Mouse (Mus musculus) monocyte, adult 5-6 weeks (primary cell): Measurements from ENCODE around the gene Tspan32. TPM values are rescaled to one million over a fixed set of nuclear protein-coding genes. Genes with fewer than 3 reads are reported as not detected.

Source experiments
- ATAC-seq: fragments of 153-309, 156-312 bp; replicated peaks from 2 replicates; pipeline ENCODE4 v1.8.0; 2017; ENCODE audit warnings: mild to moderate bottlenecking; ENCODE audit not compliant: low TSS enrichment, insufficient number of reproducible peaks, severe bottlenecking, poor library complexity, low FRiP score
- total RNA-seq: library from RNA; stranded (forward); fragments of 200-1000, 200-491, 200-594 nt; gene quantifications from 3 replicates; pipeline ENCODE4 v1.2.3, GENCODE M21; 2017

Tspan32 gene
- total RNA-seq, 1 experiment from 2014 or later, result 75.2 TPM

DNA sequence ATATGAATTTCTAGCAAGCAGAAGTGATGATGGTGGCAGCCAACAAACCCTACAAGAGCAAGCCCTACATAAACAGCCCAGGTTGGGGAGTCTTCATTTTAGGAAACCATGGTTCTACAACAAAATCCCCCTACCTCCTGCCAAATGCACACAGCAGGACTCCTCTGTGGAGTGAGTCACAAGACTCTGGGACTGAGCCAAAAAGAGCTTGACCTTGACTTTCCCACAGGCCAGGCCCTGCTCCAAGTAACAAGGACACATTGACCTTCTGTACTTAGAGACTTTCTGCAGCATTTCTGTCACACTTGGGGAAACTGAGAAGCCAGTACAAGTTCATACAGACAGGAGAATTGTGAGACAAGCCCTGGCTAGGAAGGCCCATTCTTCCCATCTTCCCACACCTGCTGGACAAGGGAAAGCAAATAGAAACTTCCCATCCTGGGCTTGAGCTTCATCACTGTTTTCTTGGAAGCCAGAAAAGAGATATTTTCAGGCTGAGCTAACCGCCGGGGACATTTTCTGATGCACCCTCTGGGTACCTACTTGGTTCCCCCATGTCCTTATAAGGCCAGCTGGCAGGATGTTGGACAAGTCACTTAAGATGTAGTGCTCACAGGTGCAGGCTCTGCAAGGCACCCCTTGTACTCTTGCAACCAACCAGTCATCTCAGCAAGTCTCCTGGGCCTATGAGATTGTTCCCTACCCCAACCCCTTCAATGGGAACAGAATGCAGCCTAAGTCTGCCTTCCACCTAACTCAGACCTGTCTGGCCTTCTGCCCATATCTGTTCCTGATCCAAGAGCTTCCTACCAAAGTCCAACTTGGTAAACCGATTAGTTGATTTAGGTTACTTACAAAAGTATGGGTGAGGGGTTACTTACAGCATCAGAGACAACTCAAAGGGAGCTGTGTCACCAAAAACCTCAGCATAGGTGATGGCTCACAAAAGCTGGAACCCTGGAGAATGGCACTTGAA lies 45.3 kb downstream of the Tspan32 start:
- no peak for ATAC-seq

DNA sequence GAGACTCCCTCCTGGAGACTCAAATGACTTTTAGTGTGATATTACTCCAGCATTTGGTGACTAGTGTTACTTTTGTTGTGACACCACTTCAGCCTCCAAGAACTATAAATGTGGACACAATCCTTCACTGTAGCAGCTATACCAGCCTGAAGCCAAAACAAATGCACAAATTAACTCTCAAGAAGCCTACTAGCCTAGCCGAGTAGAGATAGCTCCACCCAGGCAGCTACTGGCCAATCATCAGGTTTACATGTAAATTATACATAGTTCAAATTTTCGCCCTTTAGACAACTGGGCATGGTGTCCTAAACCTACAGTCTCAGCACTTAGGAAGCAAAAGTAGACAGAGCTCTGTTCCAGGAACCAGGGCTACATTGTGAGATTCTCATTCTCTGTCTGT lies 46.5 kb downstream of the Tspan32 start:
- ATAC-seq, result no peak

DNA sequence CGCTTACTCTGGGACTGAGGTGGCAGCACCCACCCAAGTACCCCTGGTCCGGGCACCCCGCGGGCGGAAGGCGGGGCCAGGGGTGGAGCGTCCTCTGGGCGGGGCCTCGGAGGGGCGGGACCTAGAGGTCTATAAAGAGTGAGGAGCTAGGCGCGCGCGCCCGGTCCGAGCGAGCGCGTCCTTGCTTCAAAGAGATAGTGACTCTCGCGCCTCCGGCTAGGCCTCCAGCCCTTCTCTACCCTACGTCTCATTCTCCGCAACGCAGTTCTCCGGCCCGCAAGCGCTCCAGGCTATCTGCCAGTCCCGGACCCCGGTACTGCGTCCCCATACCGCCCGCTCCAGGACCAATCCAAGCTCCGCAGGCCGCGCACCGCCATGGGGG lies 47.8 kb downstream of the Tspan32 start, which contains the start of gene Cd81:
TSS of gene Cd81 (plus strand) at position 114 of the 382 bp plus-strand sequence.
- peak; percentile 11; the same call in 1 of the 2 replicates for ATAC-seq

DNA sequence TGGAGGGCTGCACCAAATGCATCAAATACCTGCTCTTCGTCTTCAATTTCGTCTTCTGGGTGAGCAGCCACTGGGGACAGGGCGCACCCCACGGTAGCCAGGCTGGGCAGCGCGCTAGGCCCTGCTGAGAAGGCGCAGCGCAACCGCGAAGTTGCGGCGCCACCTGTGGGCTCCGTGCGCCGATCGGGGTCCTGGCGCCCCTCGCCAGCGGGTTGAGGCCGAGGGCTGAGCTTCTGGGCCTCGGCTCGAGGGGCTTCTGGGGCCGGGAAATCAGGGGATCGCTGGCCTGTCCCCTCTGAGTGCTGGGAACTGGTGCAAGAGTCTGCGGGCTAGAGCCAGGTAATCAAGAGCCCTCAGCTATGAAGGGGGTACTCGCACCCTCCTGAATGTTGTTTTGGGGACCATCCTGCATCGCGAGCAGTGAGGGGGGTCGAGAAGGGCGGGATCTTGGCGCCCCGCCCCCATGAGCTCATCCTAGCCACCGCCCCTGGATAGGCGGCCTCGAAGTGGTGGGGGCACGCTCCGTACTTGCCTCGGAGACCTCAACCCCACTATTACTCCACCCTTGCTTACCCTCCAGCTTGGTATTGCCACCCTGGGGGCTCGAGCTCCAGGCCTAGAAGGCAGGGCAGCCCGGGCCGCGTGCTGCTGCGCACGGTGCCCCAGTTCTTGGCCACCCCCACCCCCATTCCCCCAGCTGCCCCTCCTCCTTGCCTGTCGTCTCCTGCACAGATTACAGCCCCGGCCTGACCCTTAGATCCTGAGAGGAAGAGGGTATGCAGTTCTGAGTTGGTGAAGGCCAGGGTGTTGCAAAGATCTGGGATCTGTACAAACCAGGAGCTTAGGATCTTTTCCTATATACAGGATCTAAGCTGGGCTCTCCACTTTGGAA lies 48.4 kb downstream of the Tspan32 start:
- no peak for ATAC-seq

DNA sequence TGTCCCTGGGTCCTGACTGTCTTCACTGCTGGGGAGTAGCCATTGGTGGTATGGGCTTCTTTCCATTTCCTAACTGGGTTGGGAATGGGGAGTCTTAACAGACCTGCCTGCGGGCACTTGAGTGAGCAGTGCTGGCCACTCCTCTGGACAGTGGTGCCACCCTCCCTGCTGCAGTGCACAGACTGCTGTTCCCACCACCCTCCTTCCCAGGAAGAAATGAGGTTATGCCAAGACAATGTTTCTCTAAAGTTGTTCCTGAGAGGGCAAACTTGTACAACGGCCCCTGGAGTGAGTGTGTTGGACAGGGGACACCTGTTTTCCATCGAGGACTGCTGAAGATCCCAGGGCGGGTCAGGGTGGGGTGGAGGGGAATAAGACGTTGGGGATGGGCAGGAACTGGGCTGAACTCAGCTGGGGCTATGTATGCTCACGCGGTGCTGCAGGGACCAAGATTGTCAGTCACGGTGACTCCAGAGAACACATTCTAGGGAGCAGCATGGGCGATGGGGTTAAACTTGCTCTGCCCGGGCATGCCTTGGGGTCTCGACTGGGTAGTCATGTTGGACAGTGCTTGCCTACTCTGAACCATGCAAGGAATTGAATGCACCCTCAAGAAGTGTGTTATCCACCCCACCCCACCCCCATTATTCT lies 49.2 kb downstream of the Tspan32 start:
- ATAC-seq, result no peak

DNA sequence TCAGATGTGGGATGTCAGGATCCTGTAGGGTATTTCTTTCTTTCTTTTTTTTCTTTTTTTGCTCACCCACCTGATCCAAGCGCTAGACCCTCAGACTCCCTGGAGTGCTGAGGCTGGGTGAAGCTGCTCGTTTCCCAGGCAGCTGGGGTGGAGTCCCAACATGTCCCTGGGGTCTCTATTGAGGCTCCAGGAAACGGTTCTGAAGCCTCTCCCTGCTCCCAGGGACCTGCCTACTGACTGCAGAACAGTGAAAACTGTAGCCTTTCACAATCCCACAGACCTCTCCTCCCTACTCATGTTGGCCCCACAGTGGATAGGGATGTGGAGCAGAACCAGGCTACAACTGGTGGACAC lies 49.7 kb downstream of the Tspan32 start:
- no peak for ATAC-seq

DNA sequence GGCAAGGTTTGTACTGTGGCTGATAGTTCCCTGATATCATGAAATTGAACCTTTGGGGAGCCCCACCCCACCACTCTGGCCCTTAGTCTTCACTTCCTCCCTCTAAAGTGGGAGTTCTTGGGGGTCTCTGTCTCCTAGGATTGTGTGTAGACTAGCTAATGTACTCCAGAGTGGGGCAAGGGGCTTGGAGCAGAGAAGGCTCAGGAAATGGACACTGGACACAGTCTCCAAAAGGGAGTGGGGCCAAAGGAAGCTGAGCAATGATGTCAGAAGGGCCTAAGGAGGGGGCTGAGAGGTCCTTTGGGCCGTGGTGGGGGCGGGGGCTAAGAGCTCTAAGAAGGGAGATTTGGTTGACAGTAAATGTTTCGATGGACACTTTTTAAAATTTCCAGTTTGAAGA lies 50.2 kb downstream of the Tspan32 start:
- ATAC-seq, result no peak

DNA sequence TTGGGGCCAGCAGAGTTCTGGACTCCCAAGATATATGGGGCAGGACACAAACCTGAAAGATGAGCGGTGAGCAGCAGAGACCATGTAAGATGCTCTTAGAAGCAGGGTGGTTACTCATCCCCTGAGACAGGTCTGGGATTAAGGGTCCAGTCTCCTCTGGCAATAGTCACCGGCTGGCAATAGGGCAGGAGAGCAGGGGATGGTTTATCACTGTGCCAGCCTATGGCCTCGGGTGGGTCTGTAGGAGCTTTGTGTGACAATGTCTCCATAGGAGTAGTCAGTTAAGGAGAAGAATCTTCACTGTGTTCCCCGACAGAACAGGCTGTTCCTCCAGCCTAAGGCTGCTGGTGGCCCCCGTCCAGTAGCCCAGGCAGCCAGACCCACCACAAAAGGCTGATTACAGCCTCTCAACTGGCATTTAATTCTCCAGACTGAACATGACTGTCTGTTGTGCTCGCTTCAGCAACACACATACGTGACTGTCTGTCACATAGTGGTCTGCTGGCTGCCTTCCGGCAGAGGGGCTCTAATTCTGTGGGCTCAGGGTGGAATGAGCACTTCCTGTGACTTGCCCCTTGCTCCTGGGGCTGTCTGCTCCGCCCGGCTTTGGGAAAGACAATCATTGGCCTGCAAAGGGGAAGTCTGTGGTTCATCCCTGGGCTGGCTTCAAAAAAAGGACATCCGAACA lies 50.8 kb downstream of the Tspan32 start:
- ATAC-seq, result no peak

DNA sequence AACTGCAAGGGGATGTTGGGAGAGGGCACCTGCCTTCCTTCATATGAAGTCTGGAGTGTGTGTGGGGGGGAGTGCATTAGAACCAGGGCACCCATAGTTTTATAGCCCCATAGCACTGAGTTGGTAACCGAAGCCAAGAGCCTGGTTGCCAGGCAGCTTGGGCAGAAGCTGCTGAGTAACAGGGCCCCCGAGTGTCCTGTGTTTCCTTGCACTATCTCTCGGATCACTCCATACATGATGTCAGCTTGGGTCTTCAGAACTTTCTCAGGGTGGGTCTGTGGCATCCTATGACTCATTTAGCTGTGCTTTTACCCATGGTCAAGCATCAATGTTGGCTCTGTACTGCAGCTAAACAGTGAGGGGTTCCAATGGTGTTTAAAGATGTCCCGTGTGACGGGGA lies 52.2 kb downstream of the Tspan32 start:
- ATAC-seq, result no peak

DNA sequence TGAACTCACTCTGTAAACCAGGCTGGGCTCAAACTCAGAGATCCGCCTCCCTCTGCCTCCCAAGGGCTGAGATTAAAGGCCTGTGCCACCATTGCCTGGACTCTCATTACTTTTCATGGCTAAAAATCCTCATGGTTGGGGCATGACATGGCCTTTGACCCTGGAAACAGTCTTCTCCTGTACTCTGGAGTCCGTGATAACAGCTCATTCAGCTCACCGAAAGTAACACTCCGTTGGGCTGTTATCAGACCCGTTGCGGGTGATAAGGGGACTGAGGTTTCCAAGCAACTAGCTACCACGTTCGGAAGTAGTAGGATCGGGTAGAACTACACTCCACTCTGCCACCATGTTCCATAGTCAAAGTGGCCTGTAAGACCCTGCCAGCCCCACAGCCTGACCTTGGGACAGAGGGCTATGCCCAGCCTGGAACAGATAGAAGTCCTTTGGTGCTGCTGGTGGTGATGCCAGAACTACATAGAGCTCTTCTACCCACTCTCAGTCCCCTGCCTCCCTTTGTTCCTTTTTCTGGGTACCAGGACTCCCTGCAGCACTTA lies 52.9 kb downstream of the Tspan32 start:
- no peak for ATAC-seq

DNA sequence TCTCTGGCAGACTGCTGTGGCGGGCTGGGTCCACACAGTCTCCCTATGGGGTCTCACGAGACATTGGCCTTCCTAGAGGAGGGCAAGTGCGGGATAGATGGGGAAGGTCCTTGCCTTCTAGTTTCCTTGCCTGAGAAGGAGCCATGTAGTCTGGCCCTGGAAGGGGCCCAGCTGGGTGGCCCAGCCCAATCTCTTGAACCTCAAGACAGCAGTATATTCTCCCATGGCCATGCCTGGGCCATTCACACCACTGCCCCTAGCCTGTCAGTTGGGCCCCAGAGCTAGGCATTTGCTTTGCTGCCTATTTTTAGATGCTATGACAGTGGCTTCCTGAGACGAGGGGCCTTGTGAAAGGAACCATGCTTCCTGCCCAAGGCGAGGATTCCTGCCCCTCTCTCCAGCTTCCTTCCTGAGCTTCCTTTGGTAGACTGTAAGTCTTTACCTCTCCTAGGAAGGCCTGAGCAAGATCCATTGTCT lies 53.4 kb downstream of the Tspan32 start:
- no peak for ATAC-seq

DNA sequence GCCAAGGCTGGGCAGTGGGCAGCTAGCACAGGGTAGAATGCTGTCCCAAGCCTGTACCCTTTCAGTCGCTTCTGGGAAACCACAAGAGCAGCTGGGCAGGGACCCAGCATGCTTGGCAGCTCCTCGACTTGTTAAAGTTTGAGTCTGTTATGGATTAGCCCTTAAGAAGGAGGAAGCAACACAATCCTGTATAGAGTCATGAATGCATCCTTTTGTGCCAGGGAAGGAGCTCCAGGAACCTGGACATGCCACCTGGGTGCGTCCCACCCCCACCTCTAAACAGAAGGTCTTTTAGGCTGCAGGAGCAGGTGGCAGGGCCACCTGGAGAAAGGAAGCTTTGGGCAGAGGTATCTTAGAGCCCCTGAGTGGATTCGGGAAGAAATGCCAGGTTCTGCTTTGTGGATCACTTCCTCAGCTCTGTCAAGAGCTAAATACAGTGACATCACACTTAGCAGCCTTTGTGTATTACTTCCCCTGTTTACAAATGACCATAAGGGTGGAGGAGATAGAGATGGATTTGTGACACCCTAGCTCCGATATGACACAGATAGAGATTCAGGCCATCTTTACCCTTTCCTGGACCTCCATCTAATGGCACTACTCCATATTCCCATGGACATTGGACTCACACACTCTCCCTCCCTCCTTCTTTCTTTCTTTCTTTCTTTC lies 54.5 kb downstream of the Tspan32 start:
- peak; percentile 81 for ATAC-seq

DNA sequence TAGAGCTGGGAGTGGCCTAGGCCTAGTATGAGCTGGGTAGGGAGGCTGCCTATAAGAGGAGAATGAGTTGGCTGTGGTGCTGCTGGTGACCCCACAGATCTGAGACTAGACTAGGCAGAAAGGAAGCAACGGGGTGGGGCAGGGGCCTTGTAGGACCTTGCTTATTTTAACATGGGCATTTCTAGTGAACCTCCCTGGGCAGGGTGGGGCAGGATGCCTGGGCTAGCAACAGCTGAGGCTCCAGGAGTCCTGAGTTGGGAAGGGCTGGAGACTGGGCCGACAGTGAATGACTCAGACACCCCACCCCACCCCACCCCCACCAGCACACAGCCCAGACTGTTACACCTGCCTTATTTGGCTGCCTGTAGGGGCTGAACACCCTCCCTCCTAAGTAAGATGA lies 57.9 kb downstream of the Tspan32 start:
- no peak for ATAC-seq

DNA sequence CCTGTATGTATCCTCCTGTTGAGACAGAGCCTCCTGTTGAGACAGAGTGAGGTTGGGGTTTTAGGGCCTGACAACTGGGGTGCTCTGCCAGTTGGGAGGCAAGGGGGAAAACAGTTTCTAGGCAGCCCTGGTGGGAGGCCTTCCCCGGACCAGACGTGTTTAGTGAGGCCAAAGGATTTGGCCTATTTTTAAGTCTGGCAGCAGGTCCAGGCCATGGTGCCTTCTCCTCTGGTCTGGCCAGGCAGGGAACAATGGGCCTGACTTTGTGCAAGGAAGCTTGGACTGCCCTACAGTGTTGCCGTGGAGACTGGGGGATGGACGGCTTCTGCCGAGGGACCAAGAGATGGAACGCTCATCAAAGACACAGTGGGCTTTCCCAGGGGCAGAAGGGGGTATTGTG lies 59.4 kb downstream of the Tspan32 start:
- ATAC-seq, result no peak

DNA sequence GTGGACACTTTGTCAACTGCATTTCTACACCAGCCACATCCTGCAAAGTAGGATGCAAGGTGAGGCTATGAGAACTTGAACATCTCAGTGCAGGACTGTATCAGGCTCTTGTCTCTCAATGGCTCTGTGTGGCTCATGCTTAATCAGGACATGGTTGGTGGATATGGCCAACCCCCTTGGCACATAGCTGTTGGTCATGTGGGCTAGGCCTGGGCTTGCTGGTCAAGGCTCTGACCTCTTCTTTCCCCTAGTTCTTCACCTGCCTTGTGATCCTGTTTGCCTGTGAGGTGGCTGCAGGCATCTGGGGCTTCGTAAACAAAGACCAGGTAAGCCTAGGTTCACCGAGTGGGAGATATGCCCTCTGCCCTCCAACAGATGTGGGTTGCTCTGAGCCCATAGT lies 60.8 kb downstream of the Tspan32 start:
- no peak for ATAC-seq

DNA sequence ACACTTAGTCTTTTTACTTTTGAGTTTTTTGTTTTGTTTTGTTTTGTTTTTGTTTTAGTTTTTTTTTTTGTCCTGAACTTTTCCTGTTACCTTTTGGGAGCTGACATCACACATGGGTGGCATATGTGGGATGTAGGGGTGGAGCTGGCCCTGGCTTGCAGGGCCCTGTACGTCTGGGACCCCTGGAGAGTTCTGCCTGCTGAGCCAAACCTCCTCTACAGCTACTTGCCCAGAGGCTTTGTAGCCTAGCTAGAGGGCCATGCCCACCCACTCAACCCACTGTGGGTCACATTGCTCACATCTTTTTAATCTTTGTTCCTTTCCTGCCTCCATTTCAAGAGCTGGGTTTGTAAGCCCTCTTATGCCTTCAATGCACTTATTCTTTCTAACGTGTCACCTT lies 62.6 kb downstream of the Tspan32 start:
- no peak for ATAC-seq

DNA sequence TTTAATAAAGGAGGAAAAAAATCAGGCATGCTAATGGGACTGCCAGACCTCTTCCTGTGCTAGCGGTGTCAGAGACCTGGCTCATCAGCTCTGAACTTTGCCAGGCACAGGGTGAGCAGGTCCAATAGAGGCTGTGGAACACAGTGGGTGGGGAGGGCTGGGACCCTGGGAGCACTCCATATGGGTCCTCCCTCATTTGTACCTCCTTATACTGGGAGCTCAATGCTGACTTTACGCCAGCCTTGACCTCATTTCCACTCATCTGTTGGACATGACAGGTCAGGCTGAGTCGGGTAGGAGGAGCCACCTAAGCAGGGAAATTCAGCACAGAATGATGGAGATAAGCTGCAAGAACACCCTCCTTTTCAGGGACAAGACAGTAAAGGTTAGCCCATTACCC lies 63.1 kb downstream of the Tspan32 start:
- ATAC-seq, result no peak
